Mouse (Mus musculus): Measurements from ENCODE around the gene Myocd.

The Myocd gene

DNA sequence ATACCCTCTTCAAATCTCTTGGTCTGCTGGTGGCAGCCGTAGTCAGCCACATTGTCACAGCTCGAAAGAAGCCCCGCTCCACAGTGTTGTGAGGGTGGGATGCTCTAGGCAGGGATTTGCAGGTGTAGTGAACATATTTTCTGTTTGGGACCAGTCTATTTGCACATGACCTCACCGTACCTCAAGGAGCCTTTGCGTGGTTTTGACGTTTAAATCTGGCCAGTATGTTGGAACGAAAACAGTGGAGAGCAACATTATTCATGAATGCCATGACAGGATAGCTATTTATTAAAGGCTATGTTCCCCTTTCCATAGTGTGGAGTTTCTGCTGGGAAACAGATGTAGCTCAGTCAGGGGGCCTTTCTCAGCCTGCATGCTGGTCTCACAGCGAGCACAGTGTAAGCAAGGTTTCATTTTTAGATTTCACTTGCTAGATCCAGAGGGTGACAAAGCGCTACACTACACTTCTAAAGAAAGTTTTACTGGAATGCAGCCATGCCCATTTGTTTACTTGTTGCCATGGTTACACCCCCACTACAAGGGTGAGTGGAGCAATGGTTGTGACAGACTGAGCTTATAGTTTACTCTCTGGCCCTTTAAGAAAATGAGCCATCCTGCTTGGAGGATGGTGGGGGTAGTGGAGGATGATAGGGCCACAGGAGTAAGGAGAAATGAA lies 54.7 kb downstream of the Myocd start:
- DNase-seq (ENCODE audit: low read depth, low spot score): peak; percentile 73

DNA sequence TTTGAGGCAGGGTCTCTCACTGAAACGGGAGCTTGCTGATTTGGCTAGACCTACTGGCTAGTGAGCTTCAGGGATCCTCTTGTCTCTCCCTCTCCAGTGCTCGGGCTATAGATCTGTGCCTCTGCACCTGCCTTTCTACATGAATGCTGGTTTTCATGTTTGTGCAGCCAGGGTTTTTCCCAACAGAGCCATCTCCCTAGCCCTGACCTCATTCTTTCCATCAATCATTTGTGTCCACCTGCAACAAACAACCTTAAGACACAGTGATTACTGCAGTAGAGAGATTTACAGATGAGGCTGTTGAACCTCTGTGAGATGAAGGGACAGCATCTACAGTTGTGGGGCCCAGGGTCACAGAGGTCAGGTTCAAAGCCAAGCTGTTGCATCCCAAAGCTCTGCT lies 56.0 kb downstream of the Myocd start:
- no peak for DNase-seq (ENCODE audit: low read depth, low spot score)

DNA sequence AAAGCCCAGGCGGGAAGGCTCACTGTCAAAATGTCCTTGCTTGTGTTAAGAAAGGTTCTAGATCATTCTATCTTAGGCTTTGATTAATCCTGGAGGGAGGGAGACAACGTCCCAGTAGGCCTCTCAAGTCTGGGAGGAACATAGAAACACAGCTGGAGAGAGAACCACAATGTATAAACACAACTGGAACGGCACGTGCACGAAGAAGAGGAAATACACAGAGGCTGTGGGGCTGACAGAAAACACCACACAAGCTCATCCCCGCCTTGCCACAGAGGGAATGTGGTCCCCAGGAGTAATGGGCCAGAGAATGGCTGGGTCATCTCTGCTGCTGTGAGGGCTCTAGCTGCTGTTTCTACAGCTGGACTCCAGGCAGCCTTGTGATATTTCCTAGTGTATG lies 58.1 kb downstream of the Myocd start:
- no peak for DNase-seq (ENCODE audit: low read depth, low spot score)

DNA sequence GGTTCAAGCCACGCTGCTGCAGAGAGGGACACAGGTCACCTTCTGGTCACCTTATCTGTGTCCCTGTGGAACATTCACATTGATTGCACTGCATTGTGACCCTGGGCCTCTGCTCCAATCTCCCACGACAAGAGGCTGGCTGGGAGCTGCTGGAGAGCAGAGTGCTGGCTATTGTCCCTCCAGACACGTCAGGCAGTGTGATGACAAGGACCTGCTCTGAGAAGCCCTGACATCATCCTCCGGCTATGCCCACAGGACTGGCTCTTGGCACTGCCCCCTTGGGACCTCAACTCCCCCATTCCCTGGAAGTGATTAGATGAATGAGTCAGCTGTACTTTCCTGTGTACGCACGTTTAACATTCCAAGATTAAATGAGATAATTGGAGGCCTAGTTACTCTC lies 60.3 kb downstream of the Myocd start:
- DNase-seq (ENCODE audit: low read depth, low spot score): no peak

DNA sequence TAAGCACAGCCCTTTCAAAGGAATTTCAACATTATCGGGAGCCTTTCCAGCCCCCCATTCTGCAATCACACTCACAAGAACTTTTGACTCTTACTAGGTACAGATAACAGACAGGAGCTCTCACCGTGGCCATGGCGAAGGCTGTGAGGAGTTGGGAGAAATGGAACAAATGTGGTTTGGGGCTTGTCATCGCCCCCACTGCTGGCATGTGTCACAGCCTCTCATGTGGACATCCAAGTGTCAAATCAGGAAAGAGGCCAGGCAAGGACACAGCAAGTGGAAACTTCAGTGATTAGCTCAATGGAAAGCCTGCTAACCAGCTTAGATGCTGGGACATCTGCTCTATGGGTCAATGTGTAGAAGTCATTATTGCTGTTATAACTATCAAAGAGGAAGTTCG lies 64.5 kb downstream of the Myocd start:
- no peak for DNase-seq (ENCODE audit: low read depth, low spot score)

DNA sequence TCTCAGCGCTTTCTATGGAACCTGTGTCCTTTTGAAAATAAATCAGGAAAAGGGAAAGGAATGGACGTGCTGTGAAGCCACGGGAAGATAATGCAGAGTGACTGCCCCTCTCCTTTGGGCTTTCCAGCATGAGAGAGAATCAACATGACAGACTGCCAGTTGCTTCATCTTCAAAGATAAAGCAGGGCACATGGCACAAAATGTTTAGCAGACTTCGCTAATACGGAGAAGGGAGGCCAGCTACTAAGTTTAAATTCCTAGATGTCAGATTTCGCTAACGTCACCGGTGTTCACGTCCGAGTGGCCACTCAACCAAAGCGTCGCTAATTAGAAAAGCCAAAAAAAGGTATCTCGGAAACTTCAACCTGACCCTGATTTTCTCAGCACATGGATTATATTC lies 65.1 kb downstream of the Myocd start:
- DNase-seq (ENCODE audit: low read depth, low spot score): no peak

DNA sequence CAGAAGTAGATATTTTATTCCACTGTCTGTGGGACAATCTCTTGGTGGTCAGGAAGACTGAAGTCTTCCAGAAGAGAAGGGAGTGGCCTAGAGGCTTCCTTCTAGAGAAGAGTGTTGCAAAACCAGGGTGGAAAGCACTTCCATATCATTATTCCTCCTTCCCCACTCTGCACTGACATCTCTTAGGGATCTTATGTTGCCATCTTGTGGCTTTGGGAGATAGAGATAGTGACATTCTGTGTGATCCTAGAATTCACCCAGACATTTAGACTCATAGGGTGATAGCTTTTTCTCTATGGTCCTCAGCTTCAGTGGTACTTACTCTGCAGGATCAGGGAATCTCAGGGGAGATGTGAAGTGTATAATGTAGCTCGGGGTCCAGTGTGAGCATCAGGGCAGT lies 66.8 kb downstream of the Myocd start:
- DNase-seq (ENCODE audit: low read depth, low spot score): no peak

DNA sequence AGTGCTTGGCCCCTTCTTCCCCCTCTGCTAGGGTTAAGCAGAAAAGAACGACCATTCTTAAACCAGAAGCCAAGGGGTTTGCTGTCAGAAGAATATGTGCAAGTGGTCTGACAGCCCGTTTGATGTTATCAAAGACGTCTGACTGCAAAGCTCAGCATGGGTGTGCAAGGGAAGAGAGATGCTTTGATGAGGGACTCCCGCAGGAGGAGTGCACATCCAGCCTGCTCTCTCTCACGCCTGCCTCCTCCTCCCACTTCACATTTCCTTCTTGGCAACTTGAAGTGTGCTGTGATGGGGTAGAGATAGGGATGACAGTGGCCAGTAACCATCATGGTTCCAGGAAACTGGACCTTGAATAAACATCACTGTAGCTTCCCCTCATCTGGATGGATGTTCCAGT lies 67.6 kb downstream of the Myocd start:
- no peak for DNase-seq (ENCODE audit: low read depth, low spot score)

DNA sequence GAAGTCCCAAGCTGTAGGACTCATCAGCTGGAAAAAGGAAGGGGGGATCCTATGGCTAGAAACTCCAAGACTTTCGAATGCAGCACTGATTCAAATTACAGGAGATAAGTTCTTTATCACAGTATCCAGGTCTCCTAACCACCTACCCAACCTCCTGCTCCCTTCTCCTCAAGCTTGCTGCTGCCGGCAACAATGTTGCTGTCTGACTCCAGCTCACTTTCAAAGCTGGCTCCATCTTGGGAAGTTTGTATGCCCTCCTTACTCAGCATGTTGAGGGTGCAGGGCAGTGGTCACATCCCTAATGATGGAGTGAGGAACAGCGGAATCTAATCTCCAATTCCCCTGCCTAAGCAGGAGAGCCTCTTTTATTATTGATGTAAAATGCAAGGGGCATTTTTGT lies 71.8 kb downstream of the Myocd start:
- no peak for DNase-seq (ENCODE audit: low read depth, low spot score)

DNA sequence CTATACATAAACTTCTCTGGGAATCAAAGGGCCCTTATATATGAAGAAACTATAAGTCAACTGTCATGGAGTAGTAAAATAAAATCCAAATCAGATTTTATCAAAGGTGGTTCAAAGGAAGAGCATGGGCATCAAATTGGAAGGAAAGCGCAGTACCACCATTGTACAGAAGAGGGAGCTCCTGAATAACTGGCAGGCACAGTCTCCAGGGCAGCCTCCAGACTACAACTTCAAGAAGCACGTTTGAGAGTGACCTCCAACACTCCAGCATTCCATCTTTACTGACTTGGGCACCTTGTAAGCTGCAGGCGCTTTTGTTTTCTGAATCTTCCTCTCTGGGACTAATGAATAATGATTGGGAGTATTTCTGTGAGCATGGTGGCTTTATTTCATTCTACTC lies 72.5 kb downstream of the Myocd start:
- DNase-seq (ENCODE audit: low read depth, low spot score): peak; percentile 81

DNA sequence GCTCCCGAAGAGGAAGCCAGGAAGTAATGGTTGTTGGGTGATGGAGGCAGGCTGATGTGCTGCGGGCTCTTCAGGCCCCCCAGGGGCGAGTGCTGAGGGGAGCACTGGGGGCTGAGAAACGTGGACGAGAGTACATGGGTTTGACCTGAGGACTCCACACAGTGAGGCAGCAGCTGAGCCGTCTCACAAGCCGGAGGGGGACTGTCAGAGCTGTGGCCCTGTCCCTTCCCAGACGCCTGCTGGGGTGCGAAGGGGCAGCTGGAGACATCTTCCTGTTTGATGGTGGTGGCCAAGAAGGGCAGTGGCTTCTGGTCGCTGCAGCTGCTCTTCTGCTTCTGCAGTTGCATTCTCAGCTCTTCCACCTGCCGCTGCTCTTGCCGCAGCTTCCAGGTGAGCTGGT lies 82.8 kb downstream of the Myocd start:
- DNase-seq (ENCODE audit: low read depth, low spot score): no peak

DNA sequence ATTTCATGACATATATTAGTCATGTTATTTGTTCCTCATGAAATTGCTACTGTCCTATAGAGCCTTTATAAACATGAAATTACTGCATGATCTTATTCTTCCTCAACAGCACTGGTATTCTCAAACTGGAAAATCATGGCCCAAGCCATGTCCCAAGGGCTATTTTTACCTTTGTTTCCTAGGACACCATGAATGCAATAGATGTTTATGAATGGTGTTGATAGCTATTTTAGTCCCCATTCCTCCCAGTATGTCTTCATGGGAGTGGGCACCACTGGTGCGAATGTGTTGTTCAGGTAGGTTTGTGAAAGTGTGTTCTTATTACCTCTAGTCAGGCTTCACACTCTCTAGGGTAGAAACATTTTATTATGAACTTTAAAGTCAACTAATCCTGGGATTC lies 84.7 kb downstream of the Myocd start:
- DNase-seq (ENCODE audit: low read depth, low spot score): no peak

DNA sequence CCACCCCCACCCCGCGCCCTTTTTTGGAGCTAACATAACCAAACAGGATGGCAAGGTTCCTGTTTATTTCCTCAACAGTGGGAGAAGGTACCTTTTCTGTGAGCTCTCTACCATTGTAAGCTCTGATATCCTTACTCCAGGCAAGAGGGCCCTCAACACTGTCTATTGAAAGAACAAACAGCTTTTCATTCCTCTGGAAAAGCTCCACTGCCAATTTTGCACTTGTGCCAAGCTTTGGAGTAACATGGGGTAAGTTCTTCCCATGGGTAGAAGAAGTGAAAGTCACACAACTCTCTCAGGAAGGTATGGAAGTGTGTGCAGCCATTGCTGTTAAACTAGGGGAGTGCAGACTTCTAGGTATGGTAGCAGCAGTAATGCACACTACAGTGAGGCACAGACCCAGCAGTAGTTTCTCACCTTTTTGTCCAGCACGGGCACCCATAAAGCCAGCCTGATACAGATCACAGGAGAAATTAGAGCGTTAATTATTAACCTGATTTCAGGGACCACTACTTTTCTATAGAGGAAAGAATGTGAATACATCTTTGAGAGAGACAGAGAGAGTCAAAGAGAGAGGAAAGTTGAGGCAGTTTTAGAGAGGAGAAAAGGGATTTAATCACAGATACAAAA lies 99.6 kb downstream of the Myocd start:
- no peak for DNase-seq (ENCODE audit: low read depth, low spot score)

DNA sequence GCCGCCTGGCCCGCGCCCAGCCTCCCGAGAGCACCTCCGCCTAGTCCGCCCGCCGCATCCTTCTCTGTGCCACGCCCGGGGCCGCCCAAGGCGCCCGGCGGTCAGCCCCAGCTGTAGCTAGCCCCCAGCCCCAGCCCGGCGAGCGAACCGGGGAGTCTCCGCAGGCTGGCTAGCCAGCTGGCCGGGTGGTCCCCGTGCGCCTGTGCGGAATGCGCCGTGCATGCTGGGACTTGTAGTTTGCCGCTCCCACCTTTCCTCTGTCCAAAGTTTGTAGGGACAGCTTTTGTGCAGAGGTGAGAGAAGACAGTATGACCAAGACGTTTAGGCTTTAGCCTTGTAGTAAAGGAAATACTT lies 107.0 kb downstream of the Myocd start, which contains the start of gene Arhgap44:
Gene Arhgap44, minus strand, starts transcription at position 195 of the 354 bp plus-strand sequence.
- DNase-seq (ENCODE audit: low read depth, low spot score): peak; percentile 64

DNA sequence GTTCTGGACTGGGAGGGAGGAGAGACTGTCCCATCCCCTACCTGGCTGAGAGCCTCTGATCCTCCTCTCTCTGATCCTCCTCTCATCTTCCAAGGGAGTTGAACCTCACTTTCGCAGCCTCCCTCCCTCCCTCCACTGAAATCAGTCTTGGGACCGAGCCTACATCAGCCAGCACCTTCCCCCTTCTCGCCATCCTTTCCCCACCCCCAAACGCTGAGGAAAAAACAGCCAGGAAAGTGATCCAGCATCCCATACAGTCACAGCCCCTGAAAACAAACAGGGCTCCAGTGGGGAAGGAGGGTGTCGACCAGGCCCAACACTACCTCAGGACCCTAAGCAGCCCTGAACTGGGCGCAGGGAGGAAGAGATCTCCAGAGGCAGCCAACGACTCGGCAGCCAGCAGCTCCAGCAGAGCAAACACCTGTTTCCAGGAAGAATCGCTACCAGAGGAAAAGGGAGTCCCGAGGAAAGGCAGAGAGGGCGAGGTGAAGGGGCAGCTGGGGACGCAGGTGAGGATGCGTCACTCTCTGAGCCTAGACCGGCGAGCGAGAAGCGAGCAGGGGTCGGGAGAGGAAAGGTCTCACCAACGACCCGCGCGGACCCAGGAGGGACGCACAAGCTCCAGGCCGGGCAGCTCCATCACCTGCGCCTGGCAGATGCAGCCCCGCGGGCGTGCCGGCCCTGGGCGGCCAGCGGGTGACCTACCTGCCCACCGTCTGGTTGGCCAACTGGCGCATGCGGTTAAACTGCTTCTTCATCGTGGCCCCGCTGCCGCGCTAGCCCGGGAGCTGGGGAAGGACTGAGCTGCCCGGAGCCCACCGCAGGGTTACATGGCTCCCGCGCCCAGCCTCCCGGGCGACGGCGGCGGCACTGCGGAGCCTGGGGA lies 107.7 kb downstream of the Myocd start:
- peak; percentile 12 for DNase-seq (ENCODE audit: low read depth, low spot score)

DNA sequence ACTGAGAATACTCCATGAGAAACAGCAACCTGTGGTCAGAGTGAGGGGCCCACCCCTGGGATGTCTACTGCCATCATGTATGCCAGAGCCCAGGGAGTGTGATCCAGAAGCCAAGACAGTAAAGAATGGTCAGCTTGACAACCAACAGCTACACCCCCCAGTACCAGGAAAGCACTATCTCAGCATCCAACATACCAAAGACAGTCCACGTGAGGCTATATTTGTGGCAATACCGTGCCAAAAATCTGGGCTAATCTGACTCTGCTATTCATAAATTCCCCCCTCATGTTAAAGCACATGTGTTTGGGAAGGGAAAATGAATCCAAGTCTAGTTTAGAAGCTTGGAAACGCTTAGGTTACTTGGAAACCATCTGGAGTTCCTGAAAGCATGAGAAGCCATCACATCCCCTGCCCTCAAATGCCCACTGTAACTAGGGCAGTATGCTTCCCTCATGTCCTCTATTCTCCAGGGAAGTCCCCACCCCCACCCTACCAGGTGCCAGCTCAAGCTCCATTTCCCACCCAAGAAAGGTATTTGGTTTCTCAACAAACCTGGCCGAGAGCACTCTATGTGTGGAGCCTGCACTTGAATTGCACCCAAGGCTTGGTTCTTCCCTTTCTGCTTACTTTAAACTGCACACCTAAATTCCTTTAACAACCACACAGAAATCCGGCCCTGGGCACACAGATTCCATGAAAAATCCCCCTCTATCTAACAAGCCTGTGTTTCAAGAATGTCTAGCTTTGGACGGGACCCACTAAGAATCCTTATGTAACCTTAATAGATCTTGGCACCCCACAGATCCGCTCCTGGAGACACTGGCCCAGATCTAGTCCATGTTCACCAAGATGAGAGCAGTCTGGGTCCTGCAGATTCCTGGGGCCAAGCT lies 108.6 kb downstream of the Myocd start:
- no peak for DNase-seq (ENCODE audit: low read depth, low spot score)

DNA sequence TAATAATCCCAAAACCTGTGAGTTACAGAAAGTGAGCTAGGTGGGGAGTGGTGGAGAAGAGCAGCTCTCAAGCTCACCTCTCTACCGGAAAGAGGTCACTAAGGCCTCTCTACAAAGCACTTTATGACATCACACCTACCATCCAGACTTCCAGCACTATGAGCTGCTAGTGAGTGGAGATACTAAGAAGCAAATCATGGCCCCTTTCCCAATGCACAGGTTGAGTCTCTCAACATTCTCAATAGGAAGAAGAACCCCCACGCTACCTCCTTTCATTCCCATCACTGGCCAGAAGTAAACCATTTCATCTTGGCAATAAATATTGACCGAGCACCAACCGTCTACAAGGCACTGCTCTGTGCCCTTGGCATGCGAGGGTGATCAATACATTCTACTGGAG lies 110.0 kb downstream of the Myocd start, which contains the start of gene 1700086D15Rik:
Gene 1700086D15Rik, minus strand, starts transcription at position 101 of the 400 bp plus-strand sequence.
- DNase-seq (ENCODE audit: low read depth, low spot score): no peak

DNA sequence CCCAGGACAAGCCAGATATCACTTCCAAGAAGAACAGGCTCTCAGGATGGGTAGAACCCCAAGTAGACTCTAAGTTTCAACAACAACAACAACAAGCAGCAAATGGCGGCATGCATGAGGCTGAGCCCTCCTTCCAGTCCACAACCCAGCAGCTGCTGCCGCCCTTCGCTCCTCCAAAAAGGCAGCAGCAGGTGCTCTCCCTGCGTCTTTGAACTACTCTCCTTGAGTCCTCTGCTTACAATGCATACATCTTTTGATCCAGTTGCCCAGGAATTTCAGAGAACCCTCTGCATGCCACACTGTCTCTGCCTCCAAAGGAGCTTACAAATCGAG lies 111.2 kb downstream of the Myocd start:
- no peak for DNase-seq (ENCODE audit: low read depth, low spot score)

DNA sequence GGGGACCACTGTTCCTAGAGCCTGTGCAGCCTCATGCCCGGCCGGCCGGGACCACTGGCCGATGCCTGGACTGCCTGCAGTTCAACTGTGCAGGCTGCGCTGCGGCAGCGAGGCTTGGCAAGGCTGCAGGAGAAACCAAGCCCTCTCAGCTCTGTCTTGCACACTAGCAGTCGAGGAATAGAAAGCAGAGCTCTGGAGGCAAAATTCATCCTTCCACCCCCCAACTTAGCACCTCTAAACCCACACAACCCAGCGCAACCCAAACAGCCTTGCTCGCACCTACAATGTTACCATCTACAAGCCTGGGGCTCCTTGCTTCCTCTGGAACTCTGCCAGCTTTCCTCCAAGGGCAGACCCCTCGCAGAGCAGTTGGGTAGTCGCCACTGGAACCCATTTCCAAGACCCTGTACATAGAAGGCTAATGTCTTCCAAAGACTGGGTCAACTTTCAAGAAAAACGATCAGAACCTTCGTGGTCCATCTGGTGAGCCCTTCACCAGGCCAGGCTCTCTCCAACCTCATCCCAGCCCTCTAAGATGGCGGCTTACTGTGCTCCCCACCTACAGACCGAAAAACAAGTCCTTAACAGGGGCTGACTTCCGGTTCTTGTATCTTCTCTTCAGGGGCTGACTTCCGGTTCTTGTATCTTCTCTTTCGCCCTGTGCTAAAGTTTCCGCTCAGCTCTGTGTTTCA lies 111.7 kb downstream of the Myocd start:
- no peak for DNase-seq (ENCODE audit: low read depth, low spot score)

DNA sequence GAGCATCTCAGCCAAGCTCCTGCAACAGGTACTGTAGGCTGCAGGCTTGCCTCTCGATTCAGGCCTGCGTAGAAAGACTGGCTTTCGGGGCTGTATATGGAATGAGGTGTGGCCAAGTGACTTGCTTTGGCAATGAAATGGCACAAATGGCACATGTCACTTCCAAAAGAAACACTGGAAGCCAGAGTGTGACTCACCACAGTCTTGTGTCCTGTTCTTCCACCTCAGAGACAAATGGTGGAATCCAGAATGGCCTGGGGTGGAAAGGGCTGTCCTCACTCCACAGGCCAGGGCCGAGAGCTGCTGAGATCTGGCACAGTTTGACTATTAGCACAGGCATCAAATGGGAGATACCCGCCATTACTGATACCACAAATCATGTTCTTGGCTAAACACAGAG lies 116.8 kb downstream of the Myocd start:
- DNase-seq (ENCODE audit: low read depth, low spot score): no peak

DNA sequence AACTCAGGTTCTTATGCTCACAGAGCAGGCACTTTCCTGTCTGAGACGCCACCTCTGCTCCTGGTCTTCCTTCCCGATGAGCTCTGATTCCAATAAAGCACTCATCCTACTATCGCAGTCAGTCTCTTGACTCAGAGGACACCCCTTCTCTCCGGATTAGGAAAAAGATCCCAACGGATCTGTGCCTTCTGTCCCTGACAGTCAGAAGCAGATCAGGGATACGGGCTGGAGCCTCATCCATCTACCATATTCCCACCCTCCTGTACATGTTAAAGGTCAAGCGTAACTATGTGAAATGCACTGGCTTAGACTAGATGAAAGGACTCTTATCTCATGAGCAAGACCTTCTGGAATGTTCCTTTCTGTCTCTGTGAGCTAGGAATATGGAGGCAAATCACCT lies 121.3 kb downstream of the Myocd start:
- no peak for DNase-seq (ENCODE audit: low read depth, low spot score)

Data from mesoderm, embryonic 11.5 days (tissue).